Mouse (Mus musculus) testis, postnatal 10 days (tissue): Measurements from ENCODE around the gene Gm1043.
A peak's percentile ranks its signal among the peaks of the same experiment; 100 is the strongest.

Experiments used
- DNase-seq: peaks from one replicate; pipeline ENCODE4 v3.0.0; 2021; ENCODE audit warnings: low spot score

Gm1043 gene

GRCm38 (mm10) chr5:37205420-37205819, 120.2 kb downstream of the Gm1043 start:
- DNase-seq = no peak

GRCm38 (mm10) chr5:37206364-37206763, 121.2 kb downstream of the Gm1043 start:
- no peak for DNase-seq

GRCm38 (mm10) chr5:37212938-37213708, 128.0 kb downstream of the Gm1043 start:
- DNase-seq = no peak

GRCm38 (mm10) chr5:37213709-37214103, 128.5 kb downstream of the Gm1043 start:
- DNase-seq = no peak

GRCm38 (mm10) chr5:37214614-37215013, 129.4 kb downstream of the Gm1043 start:
- no peak for DNase-seq

- no peak for DNase-seq
Measured at GRCm38 (mm10) chr5:37215276-37215675, 130.1 kb downstream of the Gm1043 start.

- no peak for DNase-seq
Measured at GRCm38 (mm10) chr5:37219615-37220014, 134.4 kb downstream of the Gm1043 start.

GRCm38 (mm10) chr5:37220575-37220974, 135.4 kb downstream of the Gm1043 start:
- DNase-seq = no peak

- no peak for DNase-seq
Measured at GRCm38 (mm10) chr5:37221563-37221962, 136.4 kb downstream of the Gm1043 start.

GRCm38 (mm10) chr5:37222316-37222715, 137.1 kb downstream of the Gm1043 start:
- DNase-seq = no peak

GRCm38 (mm10) chr5:37225708-37226107, 140.5 kb downstream of the Gm1043 start:
- DNase-seq = no peak

- no peak for DNase-seq
Measured at GRCm38 (mm10) chr5:37227956-37228680, 142.9 kb downstream of the Gm1043 start.

- no peak for DNase-seq
Measured at GRCm38 (mm10) chr5:37228894-37229293, 143.7 kb downstream of the Gm1043 start.

GRCm38 (mm10) chr5:37233010-37233557, 147.9 kb downstream of the Gm1043 start:
- DNase-seq = no peak

- no peak for DNase-seq
Measured at GRCm38 (mm10) chr5:37238654-37239053, 153.5 kb downstream of the Gm1043 start.

GRCm38 (mm10) chr5:37240550-37240949, 155.4 kb downstream of the Gm1043 start:
- DNase-seq = peak; percentile 58

- no peak for DNase-seq
Measured at GRCm38 (mm10) chr5:37241224-37241623, 156.1 kb downstream of the Gm1043 start.

GRCm38 (mm10) chr5:37241651-37242151, 156.5 kb downstream of the Gm1043 start, which contains the start of gene Crmp1:
Gene Crmp1, plus strand, starts transcription at chr5:37241940.
- peak; percentile 57 for DNase-seq

- peak; percentile 47 for DNase-seq
Measured at GRCm38 (mm10) chr5:37242360-37243168, 157.4 kb downstream of the Gm1043 start.

GRCm38 (mm10) chr5:37243169-37243886, 158.2 kb downstream of the Gm1043 start:
- peak; percentile 88 for DNase-seq

- DNase-seq = no peak
Measured at GRCm38 (mm10) chr5:37244161-37244560, 159.0 kb downstream of the Gm1043 start.
